8 mouse cellular contexts compared by ENCODE assay signal in the genomic region with DNA sequence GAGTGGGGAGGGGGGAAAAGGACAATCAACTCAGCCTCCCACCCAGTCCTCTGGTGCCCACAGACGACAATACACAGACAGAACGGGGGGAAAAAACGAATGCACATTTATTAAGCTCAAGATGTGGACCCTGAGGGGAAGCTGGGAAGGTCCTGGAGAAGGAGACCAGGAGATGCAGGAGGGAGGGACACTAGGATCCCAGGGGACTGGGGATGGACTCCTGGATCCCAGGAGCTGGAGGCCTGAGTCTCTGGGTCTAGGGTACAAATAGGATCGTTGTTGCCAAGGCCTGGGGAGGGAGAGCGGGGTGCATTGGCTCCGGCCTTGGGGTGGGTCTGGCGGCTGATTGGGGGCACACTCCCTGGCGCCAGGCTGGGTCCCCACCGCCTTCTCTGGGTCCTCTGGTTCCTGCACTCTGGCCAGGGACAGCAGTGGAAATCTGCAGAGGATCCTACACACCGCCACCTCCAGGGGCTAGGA. TPM values are rescaled to one million over a fixed set of nuclear protein-coding genes. Genes with fewer than 3 reads are reported as not detected.
DNase-seq lines count a peak whose midpoint lies in the region; ATAC-seq lines count a peak whose summit lies in the region.

A gene (minus strand): TSS at position 51 of the 480 bp plus-strand sequence.

- H3K4me3 ChIP-seq in neural tube, embryonic 11.5 days (ENCODE audit: low read depth, low read length), result no peak within 1 kb of the TSS
- peak within 1 kb of the TSS; percentile 13 for H3K4me3 ChIP-seq in embryonic facial prominence, embryonic 14.5 days (ENCODE audit: low read depth, low read length)
- H3K4me3 ChIP-seq in limb, embryonic 15.5 days, result peak within 1 kb of the TSS; percentile 29
- H3K4me3 ChIP-seq in stomach, embryonic 15.5 days (replicated peaks), result peak within 1 kb of the TSS; percentile 30

- peaks cover 21% of the 10 kb centered on the region for H3K27me3 ChIP-seq in neural tube, embryonic 11.5 days (ENCODE audit: control insufficient read depth, insufficient read depth, low read length)
- peaks cover 27% of the 10 kb centered on the region for H3K27me3 ChIP-seq in embryonic facial prominence, embryonic 14.5 days (replicated peaks; ENCODE audit: control insufficient read depth, insufficient read depth, low read length)
- peaks cover 51% of the 10 kb centered on the region for H3K27me3 ChIP-seq in limb, embryonic 15.5 days
- H3K27me3 ChIP-seq in stomach, embryonic 15.5 days (replicated peaks), result peaks cover 16% of the 10 kb centered on the region; the same call in 1 of the 2 replicates

- 29% methylated on average over 10 of the region's 10 CpGs for WGBS in neural tube, embryonic 11.5 days
- WGBS in embryonic facial prominence, embryonic 14.5 days, result 27% methylated on average over 8 of the region's 10 CpGs
- WGBS in limb, embryonic 15.5 days, result 39% methylated on average over 10 of the region's 10 CpGs
- 47% methylated on average over 10 of the region's 10 CpGs for WGBS in stomach, embryonic 15.5 days

- H3K4me1 ChIP-seq in neural tube, embryonic 11.5 days (ENCODE audit: control insufficient read depth, insufficient read depth, low read length), result no peaks in the 10 kb centered on the region
- 0 out of 2 replicates have a peak, but pooled peaks cover 4% of the 10 kb centered on the region for H3K4me1 ChIP-seq in embryonic facial prominence, embryonic 14.5 days (ENCODE audit: control insufficient read depth, insufficient read depth, low read length)
- peaks cover 17% of the 10 kb centered on the region for H3K4me1 ChIP-seq in limb, embryonic 15.5 days
- peaks cover 12% of the 10 kb centered on the region; the same call in 1 of the 2 replicates for H3K4me1 ChIP-seq in stomach, embryonic 15.5 days

- H3K36me3 ChIP-seq in neural tube, embryonic 11.5 days (ENCODE audit: control insufficient read depth, insufficient read depth, low read length), result no peaks in the 10 kb centered on the region
- no peaks in the 10 kb centered on the region for H3K36me3 ChIP-seq in embryonic facial prominence, embryonic 14.5 days (ENCODE audit: control insufficient read depth, insufficient read depth, low read length)
- H3K36me3 ChIP-seq in limb, embryonic 15.5 days, result no peaks in the 10 kb centered on the region
- no peaks in the 10 kb centered on the region for H3K36me3 ChIP-seq in stomach, embryonic 15.5 days

- DNase-seq in neural tube, embryonic 11.5 days (ENCODE audit: low spot score), result no peak
- no peak for DNase-seq in neural tube, embryonic 10.5 days (ENCODE audit: extremely low spot score, low spot score)
- DNase-seq in embryonic facial prominence, embryonic 14.5 days (ENCODE audit: low spot score), result no peak
- DNase-seq in ovary, postnatal 14 days (ENCODE audit: low spot score), result no peak
- DNase-seq in thymus, postnatal 25 days, result no peak

- H3K9ac ChIP-seq in neural tube, embryonic 11.5 days (ENCODE audit: low read length), result 0 out of 2 replicates have a peak within 1 kb of the TSS, but pooled peaks have one; percentile 15
- H3K9ac ChIP-seq in embryonic facial prominence, embryonic 14.5 days (ENCODE audit: low read depth, low read length), result peak within 1 kb of the TSS; percentile 43; the same call in 1 of the 2 replicates
- H3K9ac ChIP-seq in limb, embryonic 15.5 days, result 0 out of 2 replicates have a peak within 1 kb of the TSS, but pooled peaks have one; percentile 29
- no peak within 1 kb of the TSS for H3K9ac ChIP-seq in stomach, embryonic 15.5 days

- ATAC-seq in neural tube, embryonic 11.5 days (ENCODE audit: insufficient read depth, low FRiP score, low TSS enrichment), result no peak
- ATAC-seq in embryonic facial prominence, embryonic 14.5 days (ENCODE audit: low read depth), result no peak
- no peak for ATAC-seq in hematopoietic stem cell, adult 5-6 weeks (replicated peaks in 1 of 2; ENCODE audit: insufficient read depth in 1 of 2, low FRiP score in 2 of 2, low TSS enrichment in 1 of 2, low read depth in 1 of 2, poor library complexity in 2 of 2, severe bottlenecking in 2 of 2)
- no peak for ATAC-seq in limb, embryonic 15.5 days (ENCODE audit: insufficient number of reproducible peaks, low FRiP score, low TSS enrichment, low read depth)
- ATAC-seq in stomach, embryonic 15.5 days (ENCODE audit: insufficient read depth, low FRiP score, low read depth), result no peak

- no peaks in the 10 kb centered on the region for H3K9me3 ChIP-seq in neural tube, embryonic 11.5 days (ENCODE audit: control insufficient read depth, low read length)
- no peaks in the 10 kb centered on the region for H3K9me3 ChIP-seq in embryonic facial prominence, embryonic 14.5 days (ENCODE audit: control insufficient read depth, low read length)
- H3K9me3 ChIP-seq in limb, embryonic 15.5 days, result no peaks in the 10 kb centered on the region
- H3K9me3 ChIP-seq in stomach, embryonic 15.5 days, result no peaks in the 10 kb centered on the region

- H3K4me2 ChIP-seq in neural tube, embryonic 11.5 days (ENCODE audit: low read depth), result peak within 1 kb of the TSS; percentile 28
- peak within 1 kb of the TSS; percentile 46 for H3K4me2 ChIP-seq in embryonic facial prominence, embryonic 14.5 days (ENCODE audit: low read depth, low read length)
- H3K4me2 ChIP-seq in limb, embryonic 15.5 days, result peak within 1 kb of the TSS; percentile 53
- H3K4me2 ChIP-seq in stomach, embryonic 15.5 days, result peak within 1 kb of the TSS; percentile 62

- no peak within 1 kb of the TSS for H3K27ac ChIP-seq in neural tube, embryonic 11.5 days (ENCODE audit: low read depth, low read length)
- H3K27ac ChIP-seq in embryonic facial prominence, embryonic 14.5 days (replicated peaks; ENCODE audit: low read depth, low read length), result no peak within 1 kb of the TSS
- no peak within 1 kb of the TSS for H3K27ac ChIP-seq in limb, embryonic 15.5 days
- H3K27ac ChIP-seq in stomach, embryonic 15.5 days, result 0 out of 2 replicates have a peak within 1 kb of the TSS, but pooled peaks have one; percentile 2

RNA-seq across cellular contexts. Expression of the gene that starts here (rescaled TPM):
- polyA plus RNA-seq in neural tube, embryonic 11.5 days (2014; fragmentation: Nextera tagmentation; extraction: Ambion mirVana), result 16.2 and 17.3 TPM in 2 replicates
- polyA plus RNA-seq in embryonic facial prominence, embryonic 14.5 days (2014; fragmentation: Nextera tagmentation; extraction: Ambion mirVana), result 57.0 and 64.6 TPM in 2 replicates
- 383 and 391 TPM in 2 replicates for total RNA-seq in hematopoietic stem cell, adult 5-6 weeks (2017)
- 42.3 and 52.6 TPM in 2 replicates for polyA plus RNA-seq in limb, embryonic 15.5 days (2015; fragmentation: Nextera tagmentation; extraction: Ambion mirVana)
- polyA plus RNA-seq in stomach, embryonic 15.5 days (2015; fragmentation: Nextera tagmentation; extraction: Ambion mirVana), result 27.1 and 29.0 TPM in 2 replicates
